Mouse (Mus musculus) subcutaneous adipose tissue, adult 2 months (tissue): ENCODE data around the gene Gm6525. TPM values are rescaled to one million over a fixed set of nuclear protein-coding genes. Genes with fewer than 3 reads are reported as not detected.

Source experiments
- polyA plus RNA-seq: library from polyadenylated mRNA; depleted of rRNA; stranded (reverse); fragments of >200 nt; gene quantifications from 2 replicates; pipeline ENCODE4 v1.2.3, GENCODE M21; 2012; ENCODE audit warnings: low replicate concordance; rRNA removed

The Gm6525 gene
- polyA plus RNA-seq = 0.16 TPM in 1 of 2 replicates, not detected in the other

DNA sequence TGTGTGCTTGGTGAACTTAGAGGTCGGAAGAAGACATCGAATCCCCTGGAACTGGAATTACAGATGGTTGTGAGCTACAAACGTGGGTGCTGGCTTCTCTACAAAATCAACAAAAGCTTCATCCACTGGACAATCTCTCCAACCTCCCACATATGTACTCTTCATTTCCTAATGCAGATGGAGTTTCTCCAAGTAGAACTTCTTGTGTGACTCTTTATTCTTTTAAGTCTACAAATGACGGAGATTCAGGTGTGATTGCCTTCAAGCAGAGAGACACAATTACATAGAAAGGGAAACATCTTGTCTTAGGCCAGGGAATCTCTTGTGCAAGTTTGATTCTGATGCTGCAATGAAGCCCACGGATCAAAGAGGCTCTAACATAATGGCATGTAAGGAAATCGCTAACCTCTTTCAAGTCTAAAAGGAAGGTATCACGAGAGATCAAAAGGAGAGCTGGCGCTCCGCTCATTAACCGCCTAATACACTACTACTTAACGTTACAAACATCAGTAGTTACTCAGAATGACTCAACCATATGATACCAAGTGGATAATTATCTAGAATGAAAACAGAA is at the start of gene Gm6525:
Gene Gm6525 (plus strand): TSS at position 524 of the 574 bp plus-strand sequence.

DNA sequence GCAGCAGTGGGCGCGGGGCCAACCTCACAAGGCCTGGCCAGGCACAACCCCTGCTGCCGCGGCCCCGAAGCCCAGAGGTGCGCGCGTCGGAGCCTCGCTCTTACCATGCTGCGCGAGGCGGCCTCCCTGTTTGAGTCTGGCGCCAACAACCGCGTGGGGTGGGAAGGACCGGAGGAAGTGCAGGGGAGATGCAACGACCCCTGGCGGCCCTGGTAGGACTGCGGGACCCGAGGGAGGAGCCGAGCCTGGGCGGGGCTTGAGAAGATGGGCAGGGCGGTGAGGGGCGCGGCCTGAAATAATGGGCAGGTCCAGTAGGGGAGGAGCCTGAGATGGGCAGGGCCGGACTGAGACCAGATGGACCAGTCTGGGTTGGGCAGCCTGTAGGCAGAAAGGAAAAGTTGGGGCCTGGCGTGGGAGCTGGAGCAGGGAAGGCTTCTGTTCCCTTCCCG is 18.3 kb upstream of the Gm6525 start, which contains the start of gene Mnd1:
Gene Mnd1 (minus strand): TSS at position 229 of the 449 bp plus-strand sequence.

Other genes with a start within 250 kb of the Gm6525 start
- 14.7 and 23.6 TPM in 2 replicates for gene Tmem131l, start 133.9 kb upstream of the Gm6525 start, polyA plus RNA-seq
- gene Mnd1, start 18.3 kb upstream of the Gm6525 start, polyA plus RNA-seq = 1.1 and 2.0 TPM in 2 replicates
- 12.2 and 28.7 TPM in 2 replicates for gene Trim2, start 132.8 kb downstream of the Gm6525 start, polyA plus RNA-seq